8 mouse cellular contexts compared by ENCODE assay signal in the genomic region with DNA sequence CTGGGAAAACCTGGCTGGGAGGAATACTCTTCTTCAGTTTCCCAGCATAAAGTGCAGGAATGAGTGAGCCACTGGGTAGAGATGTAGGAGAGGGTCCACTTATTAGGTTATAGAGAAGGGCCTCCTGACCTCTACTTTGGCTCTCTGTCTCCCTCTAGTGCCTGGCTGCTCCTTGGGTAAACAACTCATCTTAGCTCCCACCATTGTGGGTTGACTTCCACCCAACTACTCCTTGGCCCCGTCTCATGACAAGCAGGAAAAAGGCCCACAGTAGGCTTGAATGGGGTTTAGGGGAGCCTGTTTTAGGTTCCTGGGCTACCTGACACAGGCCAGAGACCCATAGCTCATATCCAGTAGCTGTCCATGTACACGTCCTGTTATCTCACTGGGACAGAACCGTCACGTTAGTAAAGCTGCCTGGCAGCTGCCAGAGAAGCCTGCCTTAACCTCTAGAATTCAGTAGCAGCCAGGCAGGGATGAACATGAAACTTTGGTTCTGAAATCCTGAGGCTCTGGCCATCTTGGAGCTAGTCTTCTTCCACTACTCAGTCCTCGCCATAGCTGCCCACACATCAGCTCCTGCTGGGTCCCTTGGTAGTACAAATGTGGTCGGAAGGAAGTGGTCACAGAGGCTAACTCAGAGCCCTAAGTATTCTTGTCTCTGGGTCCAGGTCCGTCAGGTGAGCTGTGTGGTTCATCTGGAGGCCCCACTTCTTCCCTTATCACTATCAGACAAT. TPM values are rescaled to one million over a fixed set of nuclear protein-coding genes. Genes with fewer than 3 reads are reported as not detected.
DNase-seq lines count a peak whose midpoint lies in the region; ATAC-seq lines count a peak whose summit lies in the region.

No protein-coding gene starts in this region.

- no peak overlapping the region for H3K4me2 ChIP-seq in forebrain, embryonic 11.5 days (ENCODE audit: low read depth, low read length, severe bottlenecking)
- H3K4me2 ChIP-seq in forebrain, embryonic 16.5 days (ENCODE audit: low read length), result no peak overlapping the region
- H3K4me2 ChIP-seq in liver, embryonic 13.5 days, result peak overlapping the region; percentile 46

- no peak overlapping the region for H3K27ac ChIP-seq in forebrain, embryonic 11.5 days (ENCODE audit: low read depth, low read length)
- no peak overlapping the region for H3K27ac ChIP-seq in forebrain, embryonic 16.5 days (ENCODE audit: low read length)
- H3K27ac ChIP-seq in liver, embryonic 13.5 days, result peak overlapping the region; percentile 78

- no peaks in the 10 kb centered on the region for H3K9me3 ChIP-seq in forebrain, embryonic 11.5 days (ENCODE audit: control insufficient read depth, low read length)
- H3K9me3 ChIP-seq in forebrain, embryonic 16.5 days (ENCODE audit: control insufficient read depth, low read length), result no peaks in the 10 kb centered on the region
- H3K9me3 ChIP-seq in liver, embryonic 13.5 days (replicated peaks), result no peaks in the 10 kb centered on the region

- no peak overlapping the region for H3K4me3 ChIP-seq in forebrain, embryonic 11.5 days (ENCODE audit: low read depth, low read length)
- no peak overlapping the region for H3K4me3 ChIP-seq in forebrain, embryonic 16.5 days (replicated peaks; ENCODE audit: low read length)
- no peak overlapping the region for H3K4me3 ChIP-seq in liver, embryonic 13.5 days (replicated peaks)

- no peaks in the 10 kb centered on the region for H3K27me3 ChIP-seq in forebrain, embryonic 11.5 days (ENCODE audit: control insufficient read depth, insufficient read depth, low read length)
- no peaks in the 10 kb centered on the region for H3K27me3 ChIP-seq in forebrain, embryonic 16.5 days (replicated peaks; ENCODE audit: control insufficient read depth, insufficient read depth, low read length)
- no peaks in the 10 kb centered on the region for H3K27me3 ChIP-seq in liver, embryonic 13.5 days

- no peaks in the 10 kb centered on the region for H3K36me3 ChIP-seq in forebrain, embryonic 11.5 days (ENCODE audit: control insufficient read depth, insufficient read depth, low read length)
- H3K36me3 ChIP-seq in forebrain, embryonic 16.5 days (ENCODE audit: control insufficient read depth, insufficient read depth), result no peaks in the 10 kb centered on the region
- peaks cover 15% of the 10 kb centered on the region for H3K36me3 ChIP-seq in liver, embryonic 13.5 days

- ATAC-seq in forebrain, embryonic 11.5 days (replicated peaks; ENCODE audit: low FRiP score), result no peak
- no peak for ATAC-seq in forebrain, embryonic 16.5 days
- ATAC-seq in liver, embryonic 13.5 days (ENCODE audit: low read depth), result peak; percentile 83

- no peak overlapping the region for H3K9ac ChIP-seq in forebrain, embryonic 11.5 days (ENCODE audit: low read length)
- no peak overlapping the region for H3K9ac ChIP-seq in forebrain, embryonic 16.5 days (replicated peaks; ENCODE audit: low read depth, low read length)
- H3K9ac ChIP-seq in liver, embryonic 13.5 days, result peak overlapping the region; percentile 47

- peak; percentile 52 for DNase-seq in forebrain, embryonic 11.5 days (ENCODE audit: low spot score)
- DNase-seq in 3T3-L1 (ENCODE audit: low read depth, low spot score) (peak; percentile 70), R1 (ENCODE audit: low read depth, low spot score) (peak; percentile 53)
- DNase-seq in gastrocnemius, postnatal 14 days, result peak; percentile 46
- peak; percentile 55 for DNase-seq in liver, embryonic 13.5 days
- DNase-seq in spleen, postnatal 4 days (ENCODE audit: low spot score in 2 of 2), result peak; percentile 64 to 85
- no peak for DNase-seq in left cerebral cortex, postnatal 25 days (ENCODE audit: low spot score in 2 of 2)

- intact Hi-C loops in gastrocnemius, postnatal 14 days (cut with DNase I; ENCODE audit: low total_unique reads), result loop anchor here (5.0 kb wide), 1 partner anchor 176 kb away; no protein-coding TSS in a partner anchor
- intact Hi-C loops in left cerebral cortex, postnatal 25 days (cut with DNase I), result no loop called here

- WGBS in forebrain, embryonic 11.5 days, result 81% methylated on average over 7 of the region's 7 CpGs
- WGBS in forebrain, embryonic 16.5 days, result 81% methylated on average over 7 of the region's 7 CpGs
- whole genome bisulfite sequencing in liver, embryonic 13.5 days (ENCODE audit: insufficient replicate concordance), result 23% methylated on average over 7 of the region's 7 CpGs

- H3K4me1 ChIP-seq in forebrain, embryonic 11.5 days (replicated peaks; ENCODE audit: control insufficient read depth, insufficient read depth, low read length), result no peaks in the 10 kb centered on the region
- H3K4me1 ChIP-seq in forebrain, embryonic 16.5 days (replicated peaks; ENCODE audit: control insufficient read depth, insufficient read depth, low read length), result no peaks in the 10 kb centered on the region
- peaks cover 50% of the 10 kb centered on the region for H3K4me1 ChIP-seq in liver, embryonic 13.5 days (replicated peaks)

RNA-seq across cellular contexts. Expression of a gene that starts 16.3 kb away (rescaled TPM):
- polyA plus RNA-seq in forebrain, embryonic 11.5 days (2014; fragmentation: Nextera tagmentation; extraction: Ambion mirVana), result 51.0 and 51.5 TPM in 2 replicates
- polyA plus RNA-seq in forebrain, embryonic 16.5 days (2015; fragmentation: Nextera tagmentation; extraction: Ambion mirVana), result 58.5 and 69.8 TPM in 2 replicates
- total RNA-seq in gastrocnemius, postnatal 14 days (2021), result 10 to 100 TPM; 28.8 to 29.7 TPM
- 19.8 and 22.1 TPM in 2 replicates for polyA plus RNA-seq in liver, embryonic 13.5 days (2015; fragmentation: Nextera tagmentation; extraction: Ambion mirVana)
- total RNA-seq in left cerebral cortex, postnatal 25 days (2021), result 10 to 100 TPM; 44.2 to 50.5 TPM

RNA-seq across cellular contexts. Expression of a gene that starts 23.2 kb away (rescaled TPM):
- polyA plus RNA-seq in forebrain, embryonic 11.5 days (2014; fragmentation: Nextera tagmentation; extraction: Ambion mirVana), result 76.5 and 82.4 TPM in 2 replicates
- polyA plus RNA-seq in forebrain, embryonic 16.5 days (2015; fragmentation: Nextera tagmentation; extraction: Ambion mirVana), result 74.5 and 80.1 TPM in 2 replicates
- total RNA-seq in gastrocnemius, postnatal 14 days (2021), result 10 to 100 TPM; 28.0 to 30.1 TPM
- 33.6 and 37.3 TPM in 2 replicates for polyA plus RNA-seq in liver, embryonic 13.5 days (2015; fragmentation: Nextera tagmentation; extraction: Ambion mirVana)
- total RNA-seq in left cerebral cortex, postnatal 25 days (2021), result 10 to 100 TPM; 51.0 to 51.7 TPM

RNA-seq across cellular contexts. Expression of a gene that starts 24.2 kb away (rescaled TPM):
- 53.7 and 60.7 TPM in 2 replicates for polyA plus RNA-seq in forebrain, embryonic 11.5 days (2014; fragmentation: Nextera tagmentation; extraction: Ambion mirVana)
- 60.6 and 79.8 TPM in 2 replicates for polyA plus RNA-seq in forebrain, embryonic 16.5 days (2015; fragmentation: Nextera tagmentation; extraction: Ambion mirVana)
- total RNA-seq in gastrocnemius, postnatal 14 days (2021), result 10 to 100 TPM; 20.5 to 20.9 TPM
- polyA plus RNA-seq in liver, embryonic 13.5 days (2015; fragmentation: Nextera tagmentation; extraction: Ambion mirVana), result 8.4 and 9.0 TPM in 2 replicates
- total RNA-seq in left cerebral cortex, postnatal 25 days (2021), result 10 to 100 TPM; 76.5 to 89.2 TPM

RNA-seq across cellular contexts. Expression of a gene that starts 30.6 kb away (rescaled TPM):
- polyA plus RNA-seq in forebrain, embryonic 11.5 days (2014; fragmentation: Nextera tagmentation; extraction: Ambion mirVana), result 52.0 and 58.5 TPM in 2 replicates
- polyA plus RNA-seq in forebrain, embryonic 16.5 days (2015; fragmentation: Nextera tagmentation; extraction: Ambion mirVana), result 99.8 and 128 TPM in 2 replicates
- total RNA-seq in gastrocnemius, postnatal 14 days (2021), result under 1 TPM; 0.78 to 0.84 TPM
- 2.2 and 2.4 TPM in 2 replicates for polyA plus RNA-seq in liver, embryonic 13.5 days (2015; fragmentation: Nextera tagmentation; extraction: Ambion mirVana)
- 10 to 100 TPM; 19.4 to 20.2 TPM for total RNA-seq in left cerebral cortex, postnatal 25 days (2021)

RNA-seq across cellular contexts. Expression of a gene that starts 48.2 kb away (rescaled TPM):
- polyA plus RNA-seq in forebrain, embryonic 11.5 days (2014; fragmentation: Nextera tagmentation; extraction: Ambion mirVana), result 103 and 104 TPM in 2 replicates
- polyA plus RNA-seq in forebrain, embryonic 16.5 days (2015; fragmentation: Nextera tagmentation; extraction: Ambion mirVana), result 221 and 239 TPM in 2 replicates
- 10 to 100 TPM; 47.8 to 51.8 TPM for total RNA-seq in gastrocnemius, postnatal 14 days (2021)
- 29.6 and 35.7 TPM in 2 replicates for polyA plus RNA-seq in liver, embryonic 13.5 days (2015; fragmentation: Nextera tagmentation; extraction: Ambion mirVana)
- 100 to 1,000 TPM; 289 to 296 TPM for total RNA-seq in left cerebral cortex, postnatal 25 days (2021)

Comparison
In these comparisons a context has a peak if more than half of its experiments do, and no peak if none do; other contexts are left out.
1. DNase-seq: peak in forebrain, embryonic 11.5 days (single experiment), 3T3-L1 (single experiment), R1 (single experiment), gastrocnemius, postnatal 14 days (single experiment), liver, embryonic 13.5 days (single experiment) and spleen, postnatal 4 days (2 of 2); none in left cerebral cortex, postnatal 25 days (0 of 2).